Mouse (Mus musculus): ENCODE measurements around the gene Defb45.

GRCm38 (mm10) chr2:152586926-152587560 is 12.2 kb downstream of the Defb45 start:
- peak; percentile 43 for TF ChIP-seq CTCF (IDR thresholded peaks at IDR 0.05; ENCODE audit: extremely low read depth, insufficient read depth, low read length)
- TF ChIP-seq POLR2A (IDR thresholded peaks at IDR 0.05; ENCODE audit: extremely low read depth, insufficient read depth, low read length): no peak

Measured in cortical plate, adult 2 months (tissue).